In genomic region chr9:43965811-43966210, GRCm38 (mm10) we compare ENCODE assay signal across 27 mouse cellular contexts.
"Had no signal": no experiment of that assay in that cellular context is flagged by ENCODE, and none has a peak within 500 bp of the region (broad histone marks: within the 10 kb centered on the region; RNA-seq: fewer than 3 reads in every experiment).

No protein-coding gene starts in this region.

- H3K36me3 ChIP-seq: heart, embryonic 10.5 days; heart, embryonic 12.5 days; hindbrain, embryonic 10.5 days; hindbrain, embryonic 12.5 days; hindbrain, embryonic 15.5 days; intestine, embryonic 15.5 days; limb, embryonic 10.5 days; limb, embryonic 12.5 days; liver, embryonic 13.5 days; liver, embryonic 15.5 days had no signal

- H3K27ac ChIP-seq: gastrocnemius, adult 2 months; heart, embryonic 10.5 days; hindbrain, embryonic 10.5 days; hindbrain, embryonic 12.5 days; hindbrain, embryonic 15.5 days; intestine, embryonic 15.5 days; layer of hippocampus, adult 2 months; left cerebral cortex, adult 2 months; limb, embryonic 10.5 days; limb, embryonic 12.5 days; liver, embryonic 13.5 days; liver, embryonic 15.5 days had no signal

- DNase-seq: gastrocnemius, adult 2 months; gastrocnemius, postnatal 10 days; gastrocnemius, postnatal 25 days; heart, adult 18-20 months; heart, postnatal 10 days; heart, postnatal 4 days; kidney, adult 18-20 months; kidney, adult 8-10 months; kidney, postnatal 10 days; kidney, postnatal 25 days; kidney, postnatal 4 days; liver; liver, embryonic 13.5 days had no signal

- H3K4me3 ChIP-seq: gastrocnemius, adult 2 months; heart, embryonic 10.5 days; heart, embryonic 12.5 days; hindbrain, embryonic 10.5 days; hindbrain, embryonic 12.5 days; hindbrain, embryonic 15.5 days; intestine, embryonic 15.5 days; layer of hippocampus, adult 2 months; left cerebral cortex, adult 2 months; limb, embryonic 10.5 days; limb, embryonic 12.5 days; liver, embryonic 13.5 days; liver, embryonic 15.5 days had no signal

- H3K4me2 ChIP-seq: heart, embryonic 12.5 days; hindbrain, embryonic 12.5 days; hindbrain, embryonic 15.5 days; intestine, embryonic 15.5 days; limb, embryonic 12.5 days; liver, embryonic 11.5 days; liver, embryonic 13.5 days; liver, embryonic 15.5 days had no signal

- H3K9ac ChIP-seq: heart, embryonic 12.5 days; hindbrain, embryonic 12.5 days; hindbrain, embryonic 15.5 days; intestine, embryonic 15.5 days; limb, embryonic 12.5 days; liver, embryonic 13.5 days; liver, embryonic 15.5 days had no signal

- H3K9me3 ChIP-seq: heart, embryonic 10.5 days; heart, embryonic 12.5 days; hindbrain, embryonic 10.5 days; hindbrain, embryonic 12.5 days; hindbrain, embryonic 15.5 days; intestine, embryonic 15.5 days; limb, embryonic 10.5 days; limb, embryonic 12.5 days; liver, embryonic 13.5 days; liver, embryonic 15.5 days had no signal

- H3K27me3 ChIP-seq: hindbrain, embryonic 12.5 days; intestine, embryonic 15.5 days; limb, embryonic 12.5 days; liver, embryonic 13.5 days; liver, embryonic 15.5 days had no signal

- ATAC-seq: inflammation-experienced regulatory T-cells, adult 6 months; intestine, embryonic 15.5 days; intestine, postnatal 0 days had no signal

- H3K4me1 ChIP-seq: heart, embryonic 10.5 days; heart, embryonic 12.5 days; intestine, embryonic 15.5 days; limb, embryonic 10.5 days; limb, embryonic 12.5 days; liver, embryonic 13.5 days; liver, embryonic 15.5 days had no signal
